Mouse (Mus musculus) adrenal gland, adult 18-20 months (tissue): ENCODE measurements at regions not wholly inside any gene's neighbourhood (a gene's known extent, or its start where the extent isn't known, plus 50 kb on each side); places are given as distances from the start of the nearest gene placed in this dataset.

ENCODE experiments used
- DNase-seq, 2 experiments: peaks; one replicate each; pipeline ENCODE4 v3.0.0; 2021 to 2022; ENCODE audit warnings: low spot score in 2 of 2

DNA sequence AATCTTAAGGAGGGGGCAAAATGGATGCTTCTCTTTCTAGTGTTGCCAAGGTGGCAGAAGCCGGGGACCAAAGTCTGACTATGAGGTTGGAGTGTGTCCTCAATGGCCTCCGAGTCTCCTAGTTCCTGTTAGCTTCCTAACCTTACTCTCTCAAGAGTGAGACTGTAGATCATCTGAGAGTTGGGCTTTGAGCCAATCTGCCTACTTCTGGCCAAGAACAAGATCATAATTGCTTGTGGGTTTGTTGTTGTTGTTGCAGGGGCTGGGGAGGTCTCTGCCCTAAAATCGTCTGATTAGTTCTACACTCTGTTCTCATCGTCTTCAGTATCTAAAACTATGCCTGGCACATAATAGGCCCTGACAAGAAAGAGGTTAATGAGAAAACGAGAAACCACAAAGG is 110.8 kb upstream of the Syt6 start:
- DNase-seq: no peak

DNA sequence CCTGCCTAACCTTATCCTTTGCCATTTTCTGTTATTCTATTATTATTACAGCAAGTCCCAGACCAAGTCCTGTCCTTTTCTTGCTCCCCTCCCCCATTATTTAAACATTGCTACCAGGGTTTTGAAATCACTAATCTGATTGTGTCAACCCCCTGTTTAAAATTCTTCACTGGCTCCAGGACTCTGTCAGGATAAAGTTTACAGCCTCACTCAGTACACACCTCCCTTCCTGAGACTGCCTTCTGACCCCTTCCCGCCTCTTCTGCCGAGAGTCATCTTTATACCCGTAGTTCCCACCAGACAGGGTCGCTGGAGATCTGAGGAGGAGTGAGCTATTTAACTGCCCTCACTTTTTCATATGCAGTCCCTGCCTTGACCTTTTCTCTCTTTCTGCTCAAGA is 110.3 kb upstream of the Syt6 start:
- DNase-seq: no peak

- DNase-seq: no peak
These were observed 109.8 kb upstream of the Syt6 start for GRCm38 (mm10) chr3:103465132-103465690.

DNA sequence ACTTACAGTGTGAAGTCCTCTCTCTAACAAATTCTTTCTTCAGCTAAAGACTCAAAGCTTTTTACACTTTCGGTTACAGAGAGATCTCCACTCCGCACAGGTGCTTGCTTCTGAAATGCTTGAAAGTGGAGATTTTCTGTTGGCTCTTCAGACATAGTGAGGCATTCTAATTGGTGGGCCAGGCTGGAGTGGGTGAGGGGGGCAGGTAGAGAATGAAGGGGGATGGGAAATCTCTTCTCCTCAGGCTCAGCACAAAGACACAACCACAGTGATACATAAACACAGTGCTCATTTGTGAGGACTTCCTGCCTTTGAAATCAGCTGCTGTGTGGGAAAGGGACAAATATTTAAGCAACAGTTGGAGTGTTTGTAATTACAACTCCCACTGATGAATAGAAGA is 109.1 kb upstream of the Syt6 start:
- DNase-seq: no peak

DNA sequence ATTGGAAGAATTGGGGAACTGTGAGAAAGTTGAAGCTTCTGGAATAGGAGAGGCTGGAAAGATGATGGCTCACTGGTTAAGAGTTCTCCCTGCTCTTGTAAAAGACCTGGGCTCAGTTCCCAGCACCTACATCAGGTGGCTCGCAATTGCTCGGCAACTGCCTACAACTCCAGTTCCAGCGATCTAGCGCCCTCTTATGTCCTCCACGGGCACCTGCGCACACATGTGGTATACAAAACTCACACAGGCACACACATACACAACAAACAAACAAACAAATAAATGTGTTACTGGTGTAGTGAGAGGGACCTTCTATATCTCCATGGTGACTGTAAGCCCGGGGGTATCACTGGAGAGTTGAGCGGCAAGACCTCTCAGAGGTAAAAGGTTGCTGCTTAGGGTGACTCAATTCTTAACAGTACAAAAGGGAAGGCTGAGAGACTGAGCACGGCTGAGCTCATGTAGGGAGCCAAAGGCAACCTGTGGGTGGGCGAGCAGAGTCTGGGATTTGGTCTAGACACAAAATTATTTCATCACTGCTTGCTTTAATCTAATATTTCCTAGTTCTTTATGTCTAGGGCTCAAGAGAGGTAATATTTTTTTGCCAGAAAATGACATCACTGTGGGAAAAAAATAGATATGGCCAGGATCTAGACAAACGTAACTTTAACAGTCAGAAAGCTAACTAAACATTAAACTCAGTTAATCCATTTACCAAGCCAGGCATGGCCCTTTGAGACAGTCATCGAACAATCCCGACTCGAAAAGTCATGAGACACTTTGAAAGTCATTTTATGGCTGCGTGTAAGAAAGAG is 104.2 kb upstream of the Syt6 start:
- DNase-seq: no peak

GRCm38 (mm10) chr3:103472598-103472997 is 102.4 kb upstream of the Syt6 start:
- DNase-seq: no peak

- no peak for DNase-seq
These were observed 101.7 kb upstream of the Syt6 start for GRCm38 (mm10) chr3:103473336-103473735.

DNA sequence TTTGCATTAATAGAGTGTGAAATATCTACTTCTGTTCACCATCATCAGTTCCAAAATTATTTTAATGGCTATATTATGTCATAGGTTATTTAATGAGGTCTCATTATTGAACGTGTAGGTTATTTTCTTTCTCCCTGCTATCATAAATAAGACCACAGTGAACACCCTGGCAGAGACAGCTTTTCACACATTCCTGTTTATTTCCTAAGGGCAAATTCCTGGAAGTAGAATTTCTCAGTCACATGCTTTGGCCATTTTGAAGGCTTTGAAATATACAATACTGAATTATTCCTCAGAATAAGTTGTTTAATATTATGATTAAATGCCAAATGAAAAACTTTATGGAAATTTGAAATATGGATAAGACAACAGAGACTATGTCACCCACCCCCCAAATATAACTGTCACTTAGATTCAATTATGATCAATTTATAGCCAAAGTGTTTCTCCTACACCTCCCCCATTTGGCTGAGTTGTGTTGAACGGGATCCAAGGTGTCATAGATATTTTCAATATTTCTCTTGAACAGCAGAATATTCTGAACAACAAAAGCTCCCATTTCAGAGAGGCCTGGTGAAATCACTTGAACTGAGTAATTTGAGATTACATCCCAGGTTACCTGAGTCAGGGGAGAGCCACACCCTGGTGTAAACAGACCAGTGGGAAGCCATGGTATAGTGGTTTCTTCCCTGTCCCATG is 95.0 kb upstream of the Syt6 start:
- no peak for DNase-seq

DNA sequence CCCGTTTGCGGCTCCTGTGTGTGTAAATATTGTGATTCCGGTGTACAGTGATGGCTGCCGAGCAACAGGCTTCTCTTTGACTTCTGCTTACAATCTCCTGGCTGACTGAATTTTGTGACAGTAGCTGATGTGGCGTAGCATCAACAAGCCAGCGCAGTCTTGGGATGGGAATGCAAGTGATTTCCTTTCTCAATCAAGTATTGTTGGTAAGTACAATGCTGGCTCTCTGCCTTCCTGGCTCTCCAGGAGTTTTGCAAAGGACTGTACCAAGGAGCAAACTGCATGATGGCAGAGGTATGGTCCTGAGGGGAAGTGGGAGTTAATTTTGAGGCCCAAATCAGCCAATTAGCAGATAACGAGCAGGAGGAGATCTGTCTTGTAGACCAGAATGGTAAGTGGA is 94.4 kb upstream of the Syt6 start:
- no peak for DNase-seq

DNA sequence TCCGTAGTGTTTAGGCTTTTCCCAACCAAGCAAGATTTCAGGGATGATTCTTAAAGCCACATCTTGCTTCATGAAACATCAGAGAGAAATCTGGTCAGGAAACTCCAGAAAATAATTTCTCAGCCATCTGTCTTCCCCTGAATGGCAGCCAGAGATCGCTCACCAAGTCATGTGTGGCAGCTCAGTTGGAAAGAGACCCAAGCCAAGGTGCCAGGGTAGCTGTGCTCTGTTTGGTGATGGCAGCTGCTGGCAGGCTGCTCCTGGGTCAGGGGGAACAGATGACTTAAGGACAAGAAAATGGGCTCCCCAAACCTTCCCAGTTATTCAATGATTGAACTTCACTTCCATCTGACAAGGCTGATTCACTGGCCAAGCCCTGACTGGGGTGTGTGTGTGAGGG is 91.7 kb upstream of the Syt6 start:
- no peak for DNase-seq

GRCm38 (mm10) chr3:103483762-103484161 is 91.3 kb upstream of the Syt6 start:
- DNase-seq: no peak

DNA sequence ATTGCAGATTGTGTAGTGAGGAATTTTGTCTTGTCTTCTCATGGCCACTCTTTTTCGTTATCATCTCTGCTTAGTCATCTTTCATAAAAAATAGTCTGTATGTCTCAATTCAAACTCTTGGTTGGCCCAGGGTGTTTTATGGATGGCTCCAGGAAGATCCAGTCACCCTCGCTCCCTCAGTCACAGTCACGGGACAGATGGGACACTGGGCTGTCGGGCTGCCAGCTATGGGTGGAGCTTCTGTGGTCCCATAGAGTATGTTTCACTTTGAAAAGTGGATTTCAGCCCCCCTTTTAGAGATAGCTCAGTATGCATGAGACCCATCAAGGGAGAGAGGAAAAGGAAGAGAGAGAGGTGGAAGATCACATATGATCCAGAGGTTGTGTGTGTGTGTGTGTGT is 85.2 kb upstream of the Syt6 start:
- no peak for DNase-seq

GRCm38 (mm10) chr3:103490966-103491365 is 84.1 kb upstream of the Syt6 start:
- no peak for DNase-seq

DNA sequence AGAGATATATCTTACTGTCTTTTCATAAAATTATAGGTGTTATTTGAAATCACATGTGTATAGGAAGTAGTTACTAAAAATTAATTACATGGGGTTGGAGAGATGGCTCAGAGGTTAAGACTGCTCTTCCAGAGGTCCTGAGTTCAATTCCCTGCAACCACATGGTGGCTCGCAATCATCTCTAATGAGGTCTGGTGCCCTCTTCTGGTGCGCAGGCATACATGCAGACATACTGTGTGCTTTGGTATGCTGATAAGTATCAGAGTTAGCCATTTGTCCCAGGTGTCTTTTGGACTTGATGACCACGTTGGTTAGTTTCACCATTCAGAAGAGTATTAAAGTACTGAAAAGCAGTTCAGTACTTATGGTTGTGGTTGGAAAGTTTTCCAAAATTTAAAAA is 82.8 kb upstream of the Syt6 start:
- no peak for DNase-seq

GRCm38 (mm10) chr3:103493623-103494022 is 81.4 kb upstream of the Syt6 start:
- no peak for DNase-seq

GRCm38 (mm10) chr3:103494043-103494442 is 81.0 kb upstream of the Syt6 start:
- DNase-seq: no peak

DNA sequence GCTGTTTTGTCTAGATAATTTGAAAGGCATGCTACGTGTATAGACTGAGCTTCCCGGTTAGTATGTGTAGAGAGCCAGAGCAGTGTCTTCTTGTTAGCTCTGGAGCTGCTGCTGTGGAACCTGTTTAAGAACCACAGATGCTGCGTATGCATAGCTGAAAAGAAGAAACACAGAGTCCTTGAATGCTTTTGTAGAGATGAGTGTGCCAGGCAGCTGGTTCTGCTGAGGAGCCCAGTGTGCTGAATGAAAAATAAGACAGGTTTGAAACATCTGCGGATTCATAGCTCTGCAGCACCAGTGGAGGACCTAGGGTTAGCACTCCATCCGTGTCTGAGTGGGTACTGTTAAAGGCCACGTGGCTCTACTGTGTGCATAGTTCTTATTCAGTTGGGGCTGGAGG is 78.9 kb upstream of the Syt6 start:
- no peak for DNase-seq

- DNase-seq: no peak
These were observed 78.3 kb upstream of the Syt6 start for GRCm38 (mm10) chr3:103496683-103497082.

DNA sequence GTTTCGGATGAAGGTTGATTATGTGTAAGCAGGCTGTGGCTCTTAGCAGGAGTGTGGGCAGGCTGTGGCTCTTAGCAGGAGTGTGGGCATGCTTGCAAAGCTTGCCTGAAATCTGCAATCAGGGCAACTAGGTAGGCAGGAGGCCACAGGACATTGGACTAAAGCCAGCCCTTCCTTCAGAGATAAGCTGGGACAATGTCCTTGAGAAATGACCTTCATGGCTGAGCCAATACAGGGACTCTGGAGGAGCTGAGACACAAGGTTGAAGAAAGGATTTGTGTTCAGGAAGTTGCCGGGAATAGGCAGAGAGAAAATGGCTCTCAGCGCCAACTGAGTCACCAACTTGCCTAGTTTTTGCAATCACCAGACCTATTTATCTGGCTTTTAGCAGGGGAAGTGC is 77.3 kb upstream of the Syt6 start:
- DNase-seq: peak in 1 of 2 experiments; percentile 15

GRCm38 (mm10) chr3:103498458-103498857 is 76.6 kb upstream of the Syt6 start:
- no peak for DNase-seq

GRCm38 (mm10) chr3:103499801-103500200 is 75.2 kb upstream of the Syt6 start:
- DNase-seq: no peak

DNA sequence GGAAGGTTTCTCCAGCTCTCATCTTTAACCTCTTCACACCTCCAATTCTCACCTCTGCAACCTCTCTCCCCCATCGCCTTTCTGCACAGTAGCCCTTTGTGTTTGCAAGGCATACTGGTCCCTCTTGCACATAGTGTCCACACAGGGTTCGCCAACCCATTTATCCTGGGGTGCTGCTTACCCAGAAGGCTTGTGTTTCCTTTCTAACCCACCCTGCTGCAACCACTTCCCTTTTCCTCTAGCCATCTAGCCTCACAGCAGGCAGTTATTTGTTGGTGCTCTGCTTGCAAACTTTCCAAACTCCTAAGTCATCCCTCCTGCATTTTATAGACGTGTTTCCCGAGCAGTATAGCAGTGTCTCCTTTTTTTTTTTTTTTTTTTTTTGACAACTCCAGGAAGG is 74.7 kb upstream of the Syt6 start:
- DNase-seq: no peak

GRCm38 (mm10) chr3:103504160-103504559 is 70.9 kb upstream of the Syt6 start:
- DNase-seq: no peak
